Mouse (Mus musculus): ENCODE measurements around the gene Mettl2.
"Not testable (repeated sequence)": the region's sequence is repeated elsewhere in the genome, so short reads cannot be mapped to it uniquely, and the experiment has no call there.

Gene Mettl2

DNA sequence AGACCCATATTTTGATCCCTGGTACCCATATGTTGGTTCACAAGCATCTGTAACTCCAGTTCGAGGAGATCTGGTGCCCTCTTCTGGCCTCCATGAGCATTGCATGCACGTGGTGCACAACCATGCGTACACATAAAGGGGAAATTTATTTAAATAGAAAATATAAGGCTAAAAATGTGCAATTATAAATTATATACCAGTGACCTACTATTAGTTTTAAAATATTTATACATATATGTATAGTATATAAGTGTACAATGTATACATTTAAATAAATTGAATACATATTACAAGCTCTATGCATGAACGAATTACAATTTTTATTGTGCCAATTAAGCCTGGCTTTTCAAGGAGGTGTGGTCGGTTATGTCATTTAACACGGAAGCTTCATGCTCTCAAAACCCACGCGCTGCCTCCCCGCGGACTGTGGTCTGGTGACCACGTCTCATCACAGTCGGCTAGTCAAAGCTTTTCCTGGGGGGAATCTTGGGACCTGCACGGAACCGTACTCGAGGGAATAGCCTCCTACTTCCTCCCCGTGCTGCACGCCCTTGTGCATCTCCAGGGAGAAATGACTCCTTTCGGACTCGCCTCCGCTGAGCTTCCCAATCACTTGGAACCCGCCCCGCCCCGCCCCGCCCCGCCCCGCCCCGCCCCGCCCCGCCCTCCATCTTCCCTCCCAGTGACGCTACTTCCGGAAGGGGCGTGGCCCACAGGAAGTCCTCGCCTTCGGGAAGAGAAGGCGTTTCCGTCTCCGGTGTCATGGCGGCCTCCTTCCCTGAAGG lies at the start of gene Mettl2:
Gene Mettl2 (plus strand): TSS at position 691 of the 785 bp plus-strand sequence.
- DNase-seq: peak; percentile 78

DNA sequence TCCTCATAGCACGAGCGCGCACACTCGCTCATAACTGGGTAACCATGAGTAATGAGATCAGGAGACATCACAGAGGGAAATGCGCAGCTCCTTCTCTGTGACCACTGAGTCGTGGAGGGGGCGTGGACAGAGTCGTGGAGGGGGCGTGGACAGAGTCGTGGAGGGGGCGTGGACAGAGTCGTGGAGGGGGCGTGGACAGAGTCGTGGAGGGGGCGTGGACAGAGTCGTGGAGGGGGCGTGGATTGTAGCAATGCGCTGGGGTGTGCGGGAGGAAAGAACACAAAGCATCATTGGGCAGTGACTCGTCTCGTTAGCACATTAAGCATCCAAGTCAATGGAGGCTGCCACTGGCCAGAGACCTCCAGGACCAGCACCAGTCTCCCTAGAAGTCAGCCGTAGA lies 13.8 kb upstream of the Mettl2 start:
- DNase-seq: not testable (repeated sequence)

- no peak for DNase-seq
Measured at GRCm38 (mm10) chr11:105117814-105118213, 8.4 kb upstream of the Mettl2 start.

DNA sequence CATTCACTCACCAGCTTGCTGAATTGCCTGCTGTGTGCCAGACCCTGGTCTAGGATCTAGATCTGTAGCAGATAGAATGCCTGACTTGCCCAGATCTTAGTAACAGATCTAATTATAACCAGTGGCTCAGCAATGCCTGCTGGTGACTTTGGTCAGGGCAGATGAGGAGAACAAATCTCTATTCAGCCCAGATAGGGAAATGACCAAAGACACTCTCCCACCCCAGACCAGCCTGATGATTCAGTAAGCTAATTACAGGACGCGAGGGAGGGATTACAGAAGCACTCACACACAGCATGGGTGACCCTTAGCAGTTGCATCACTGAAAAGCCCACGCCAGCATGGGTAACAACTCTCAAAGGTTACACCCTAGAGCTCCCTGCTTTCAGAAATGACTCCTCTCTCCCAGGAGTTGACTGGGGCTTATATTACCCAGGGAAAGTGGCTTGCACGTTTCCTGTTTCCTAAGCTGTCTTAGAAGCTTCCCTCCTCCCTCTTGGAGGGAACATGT lies 5.6 kb upstream of the Mettl2 start:
- DNase-seq: no peak

- DNase-seq: not testable (repeated sequence)
Measured at GRCm38 (mm10) chr11:105121792-105122191, 4.4 kb upstream of the Mettl2 start.

GRCm38 (mm10) chr11:105123986-105124385 lies 2.2 kb upstream of the Mettl2 start:
- no peak for DNase-seq

DNA sequence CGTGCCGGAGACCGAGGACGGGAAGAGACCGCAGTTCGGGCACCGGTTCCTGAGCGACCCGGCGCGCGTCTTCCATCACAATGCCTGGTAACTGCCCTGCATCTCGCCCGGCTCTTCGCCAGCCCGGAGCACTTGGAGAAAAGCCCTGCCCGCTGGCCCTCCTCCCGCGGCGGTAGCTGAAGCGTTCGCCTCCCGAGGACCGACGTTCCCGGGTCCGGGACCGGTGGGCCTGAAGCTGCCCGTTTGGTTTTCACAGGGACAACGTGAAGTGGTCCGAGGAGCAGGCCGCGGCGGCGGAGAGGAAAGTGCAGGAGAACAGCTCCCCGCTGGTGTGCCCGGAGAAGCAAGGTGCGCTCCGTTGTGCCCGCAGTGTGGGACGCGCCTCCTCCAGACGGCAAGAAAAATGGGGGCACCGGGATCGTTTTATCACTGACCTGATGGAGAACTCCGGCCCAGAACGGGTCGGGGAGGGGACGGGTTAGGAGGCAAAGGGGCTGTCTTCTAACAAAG lies 350 bp downstream of the Mettl2 start:
- no peak for DNase-seq

DNA sequence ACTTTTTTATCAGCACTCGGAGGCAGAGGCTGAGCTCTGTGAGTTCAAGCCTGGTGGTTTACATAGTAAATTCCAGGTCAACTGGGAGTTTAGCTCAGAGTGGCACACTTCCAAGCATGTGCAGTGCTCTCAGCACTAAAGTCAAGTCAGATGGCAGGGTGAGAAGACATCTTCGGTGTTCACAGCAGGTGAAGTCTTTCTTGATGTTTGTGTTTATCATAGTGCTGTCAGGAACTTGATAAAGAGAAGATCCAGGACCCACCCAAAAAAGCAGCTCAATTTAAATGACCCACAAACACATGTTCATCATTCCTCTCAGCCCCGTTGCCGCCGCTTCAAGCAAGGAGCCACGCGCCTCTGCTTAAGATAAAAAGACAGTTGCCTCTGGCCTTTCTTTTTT lies 9.5 kb downstream of the Mettl2 start:
- DNase-seq: no peak

DNA sequence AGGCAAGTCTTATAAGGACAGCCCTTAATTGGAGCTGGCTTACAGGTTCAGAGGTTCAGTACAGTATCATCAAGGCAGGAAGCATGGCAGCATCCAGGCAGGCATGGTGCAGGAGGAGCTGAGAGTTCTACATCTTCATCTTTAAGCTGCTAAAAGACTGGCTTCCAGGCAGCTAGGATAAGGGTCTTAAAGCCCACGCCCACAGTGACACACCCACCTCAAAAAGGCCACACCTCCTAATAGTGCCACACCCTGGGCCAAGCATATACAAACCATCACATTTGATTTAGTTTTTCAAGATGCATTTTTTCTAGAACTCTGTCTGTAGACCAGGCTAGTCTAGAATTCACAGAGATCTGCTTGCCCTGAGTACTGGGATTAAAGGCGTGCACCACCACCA lies 11.0 kb downstream of the Mettl2 start:
- not testable (repeated sequence) for DNase-seq

GRCm38 (mm10) chr11:105140512-105140911 lies 14.3 kb downstream of the Mettl2 start:
- not testable (repeated sequence) for DNase-seq

- DNase-seq: no peak
Measured at GRCm38 (mm10) chr11:105141115-105141514, 14.9 kb downstream of the Mettl2 start.

DNA sequence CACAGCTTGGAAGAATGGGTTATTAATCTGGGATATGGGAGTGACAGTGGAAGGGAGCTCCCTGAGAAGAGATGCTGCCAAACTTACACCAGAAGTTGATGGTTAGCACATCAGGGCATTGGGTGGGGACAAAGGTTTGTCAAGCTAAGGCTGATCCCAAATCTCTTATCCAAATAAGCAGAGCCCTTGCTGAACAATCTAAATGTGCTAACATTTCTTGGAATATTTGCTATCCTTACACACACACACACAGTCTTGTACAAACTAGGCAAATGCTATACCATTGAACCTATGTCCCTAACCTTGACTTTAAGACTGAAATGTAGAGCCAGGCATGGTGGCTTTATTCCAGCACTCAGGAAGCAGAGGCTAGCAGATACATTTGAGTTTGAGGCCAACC lies 17.3 kb downstream of the Mettl2 start:
- no peak for DNase-seq

DNA sequence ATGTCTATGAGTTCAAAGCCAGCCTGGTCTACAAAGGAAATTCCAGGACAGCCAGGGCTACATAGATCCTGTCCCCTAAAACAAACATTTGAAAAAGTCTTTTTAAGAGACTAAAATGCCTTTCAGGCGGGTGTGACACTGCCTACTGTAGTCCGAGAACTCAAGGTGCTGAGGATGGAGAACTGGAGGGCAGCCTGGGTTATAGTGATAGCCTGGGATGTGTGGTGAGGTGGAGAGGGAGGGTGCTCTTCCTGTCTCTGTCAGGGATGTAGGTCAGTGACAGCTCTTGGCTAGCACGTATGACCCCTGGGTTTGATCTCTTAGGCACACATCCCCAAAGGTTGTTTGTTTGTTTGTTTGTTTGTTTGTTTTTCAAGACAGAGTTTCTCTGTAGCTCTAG lies 17.9 kb downstream of the Mettl2 start:
- DNase-seq: no peak

- no peak for DNase-seq
Measured at GRCm38 (mm10) chr11:105144508-105145210, 18.4 kb downstream of the Mettl2 start.

- no peak for DNase-seq
Measured at GRCm38 (mm10) chr11:105145211-105145610, 19.0 kb downstream of the Mettl2 start.

- no peak for DNase-seq
Measured at GRCm38 (mm10) chr11:105146593-105146992, 20.4 kb downstream of the Mettl2 start, which contains the start of gene Gm10842. Gene Gm10842, plus strand, starts transcription at chr11:105146893.

- no peak for DNase-seq
Measured at GRCm38 (mm10) chr11:105149353-105149752, 23.1 kb downstream of the Mettl2 start.

DNA sequence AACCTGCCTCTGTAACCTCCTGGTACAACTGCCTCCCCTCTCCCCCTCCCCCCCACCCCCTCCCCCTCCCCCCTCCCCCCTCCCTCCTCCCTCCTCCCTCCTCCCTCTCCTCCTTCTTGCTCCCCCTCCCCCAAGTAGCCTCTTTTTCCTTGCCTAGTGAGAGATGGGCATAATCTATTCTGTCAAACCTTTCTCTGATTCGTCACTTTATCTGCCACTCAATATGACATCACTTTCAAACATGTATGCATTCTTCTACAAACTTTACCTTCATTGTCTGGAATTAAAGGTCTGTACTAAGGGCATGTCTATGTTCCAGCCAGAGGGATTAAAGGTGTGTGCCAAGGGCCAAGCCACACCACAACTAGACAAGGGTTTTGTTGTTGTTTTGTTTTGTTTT lies 23.5 kb downstream of the Mettl2 start:
- DNase-seq: no peak

DNA sequence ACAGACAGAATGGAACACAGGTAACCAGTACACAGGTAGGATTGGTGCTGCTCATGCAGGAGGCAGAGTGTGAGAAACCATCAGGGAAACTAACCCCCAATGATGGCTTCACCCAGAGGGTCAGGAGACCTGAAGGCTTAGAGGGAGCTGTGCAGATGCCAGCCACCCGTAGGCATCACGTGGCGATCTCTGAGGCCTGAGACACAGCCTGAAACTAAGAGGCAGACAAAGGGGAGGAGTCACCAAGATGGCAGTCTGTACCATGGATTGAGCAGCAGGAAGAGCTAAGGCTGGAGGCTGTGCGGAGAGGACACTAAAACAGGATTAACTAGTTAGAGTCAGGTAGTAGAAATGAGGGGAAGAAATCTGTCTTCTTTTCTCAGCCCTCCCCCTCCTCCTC lies 24.5 kb downstream of the Mettl2 start:
- DNase-seq: no peak

GRCm38 (mm10) chr11:105151226-105152016 lies 25.2 kb downstream of the Mettl2 start:
- DNase-seq: no peak

GRCm38 (mm10) chr11:105152017-105152300 lies 25.7 kb downstream of the Mettl2 start:
- DNase-seq: no peak

GRCm38 (mm10) chr11:105152357-105152899 lies 26.2 kb downstream of the Mettl2 start:
- DNase-seq: no peak
